Mouse (Mus musculus): ENCODE data around the gene Mecom. TPM values are rescaled to one million over a fixed set of nuclear protein-coding genes. Genes with fewer than 3 reads are reported as not detected.

Gene Mecom
- polyA plus RNA-seq, 1 experiment: 1.8 TPM

DNA sequence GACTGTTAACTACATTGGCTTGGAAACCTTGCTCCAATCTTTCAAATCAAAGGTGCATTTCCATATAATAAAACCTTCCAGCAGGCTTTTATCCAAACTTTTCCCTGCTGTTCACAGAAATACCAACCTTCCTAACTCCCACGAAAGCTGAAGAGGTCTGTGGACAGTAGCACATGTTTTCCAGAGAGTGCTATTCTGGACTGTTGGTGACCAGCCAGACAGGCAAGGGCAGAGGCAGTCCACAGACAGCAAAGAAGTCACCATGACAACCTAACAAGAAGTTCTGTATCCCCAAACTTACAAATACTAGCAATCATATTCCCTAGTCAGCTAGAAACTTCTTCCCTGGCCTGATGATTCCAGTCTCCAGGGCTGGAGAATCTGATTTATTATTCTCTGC lies 454.8 kb downstream of the Mecom start:
- H3K79me2 ChIP-seq (ENCODE audit: control insufficient read depth, insufficient read depth): no peaks in the 10 kb centered on the region
- peak overlapping the region; percentile 40 for H3K4me2 ChIP-seq (ENCODE audit: low read depth)
- no peak overlapping the region for H3ac ChIP-seq (ENCODE audit: control insufficient read depth, insufficient read length)
- H3K27me3 ChIP-seq (ENCODE audit: control insufficient read depth, insufficient read depth, insufficient read length): no peaks in the 10 kb centered on the region
- no peak overlapping the region for H3K4me3 ChIP-seq
- no peaks in the 10 kb centered on the region for H3K36me3 ChIP-seq (ENCODE audit: control insufficient read depth, insufficient read depth)
- TF ChIP-seq REST (IDR thresholded peaks at IDR 0.05; ENCODE audit: insufficient read depth, insufficient read length) (no peak), MYOD1 (IDR thresholded peaks at IDR 0.05; ENCODE audit: control insufficient read depth in 1 of 3, insufficient read length in 2 of 3, low read depth in 2 of 3) (no peak), POLR2AphosphoS2 (IDR thresholded peaks at IDR 0.05; ENCODE audit: insufficient read length, low read depth) (no peak), CEBPB (IDR thresholded peaks at IDR 0.05; ENCODE audit: insufficient read depth, poor library complexity, severe bottlenecking) (no peak), TCF3 (IDR thresholded peaks at IDR 0.05; ENCODE audit: insufficient read length, low read depth) (no peak), SRF (IDR thresholded peaks at IDR 0.05; ENCODE audit: control insufficient read depth, insufficient read length, low read depth) (no peak), MYOG (IDR thresholded peaks at IDR 0.05; ENCODE audit: control insufficient read depth in 1 of 3, insufficient read depth in 1 of 3, insufficient read length in 2 of 3, low read depth in 2 of 3) (no peak), POLR2A (IDR thresholded peaks at IDR 0.05; ENCODE audit: insufficient read length, low read depth) (no peak), USF1 (IDR thresholded peaks at IDR 0.05; ENCODE audit: low read depth) (no peak), E2F4 (IDR thresholded peaks at IDR 0.05; ENCODE audit: insufficient read depth) (no peak), MAX (IDR thresholded peaks at IDR 0.05; ENCODE audit: low read depth) (no peak), TCF12 (IDR thresholded peaks at IDR 0.05; ENCODE audit: insufficient read depth, poor library complexity, severe bottlenecking) (no peak)

DNA sequence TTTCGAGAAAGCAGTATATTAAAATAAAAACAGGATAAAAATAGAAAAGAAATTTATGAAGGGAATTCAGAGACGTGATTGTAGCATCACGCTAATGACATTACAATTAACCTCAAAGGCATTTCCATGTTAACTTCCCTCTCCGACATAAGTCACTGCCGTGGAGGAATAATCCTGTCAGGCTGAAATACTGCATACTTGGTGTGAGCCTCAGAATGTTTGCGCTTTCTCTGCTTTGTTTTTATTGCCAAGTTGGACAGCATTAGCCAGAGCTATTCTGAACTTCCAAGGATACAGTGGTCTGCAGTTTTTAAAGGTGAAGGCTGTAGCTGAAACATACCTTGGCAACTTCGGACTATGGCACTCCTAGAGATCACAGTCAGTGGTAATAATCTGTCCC lies 455.3 kb downstream of the Mecom start:
- Histone ChIP-seq H3K79me2 (ENCODE audit: control insufficient read depth, insufficient read depth) (no peaks in the 10 kb centered on the region), H3K4me2 (ENCODE audit: low read depth) (peak overlapping the region; percentile 40), H3K36me3 (ENCODE audit: control insufficient read depth, insufficient read depth) (no peaks in the 10 kb centered on the region), H3ac (ENCODE audit: control insufficient read depth, insufficient read length) (no peak overlapping the region), H3K4me3 (no peak overlapping the region), H3K27me3 (ENCODE audit: control insufficient read depth, insufficient read depth, insufficient read length) (no peaks in the 10 kb centered on the region)
- TF ChIP-seq SRF (IDR thresholded peaks at IDR 0.05; ENCODE audit: control insufficient read depth, insufficient read length, low read depth) (no peak), E2F4 (IDR thresholded peaks at IDR 0.05; ENCODE audit: insufficient read depth) (no peak)

DNA sequence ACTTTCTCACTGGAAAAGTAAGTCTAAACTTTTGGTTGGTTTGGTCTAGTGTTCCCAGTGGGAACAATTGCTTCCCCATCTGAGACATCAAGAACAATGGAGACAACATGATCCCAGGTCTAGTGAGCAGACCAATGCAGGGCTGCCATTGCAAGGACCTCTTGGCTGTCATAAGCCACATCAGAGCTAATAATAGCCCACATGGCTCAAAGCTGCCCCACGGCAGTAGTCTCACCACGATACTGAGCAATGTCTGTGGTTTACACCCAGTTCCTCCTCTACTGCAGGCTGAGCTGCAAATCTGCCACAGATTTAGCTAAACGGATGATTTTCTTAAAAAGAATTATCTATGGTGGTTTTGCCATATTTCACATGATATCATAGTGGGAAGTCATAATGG lies 455.9 kb downstream of the Mecom start:
- no peaks in the 10 kb centered on the region for H3K79me2 ChIP-seq (ENCODE audit: control insufficient read depth, insufficient read depth)
- no peaks in the 10 kb centered on the region for H3K36me3 ChIP-seq (ENCODE audit: control insufficient read depth, insufficient read depth)
- no peak overlapping the region for H3ac ChIP-seq (ENCODE audit: control insufficient read depth, insufficient read length)
- H3K27me3 ChIP-seq (ENCODE audit: control insufficient read depth, insufficient read depth, insufficient read length): no peaks in the 10 kb centered on the region
- H3K4me2 ChIP-seq (ENCODE audit: low read depth): peak overlapping the region; percentile 40
- no peak overlapping the region for H3K4me3 ChIP-seq
- TF ChIP-seq USF1 (IDR thresholded peaks at IDR 0.05; ENCODE audit: low read depth): no peak
- TF ChIP-seq CEBPB (IDR thresholded peaks at IDR 0.05; ENCODE audit: insufficient read depth, poor library complexity, severe bottlenecking): no peak
- TF ChIP-seq MYOD1 (IDR thresholded peaks at IDR 0.05; ENCODE audit: control insufficient read depth in 1 of 3, insufficient read length in 2 of 3, low read depth in 2 of 3): no peak
- TF ChIP-seq SRF (IDR thresholded peaks at IDR 0.05; ENCODE audit: control insufficient read depth, insufficient read length, low read depth): no peak
- no peak for TF ChIP-seq POLR2A (IDR thresholded peaks at IDR 0.05; ENCODE audit: insufficient read length, low read depth)
- TF ChIP-seq POLR2AphosphoS2 (IDR thresholded peaks at IDR 0.05; ENCODE audit: insufficient read length, low read depth): no peak
- no peak for TF ChIP-seq REST (IDR thresholded peaks at IDR 0.05; ENCODE audit: insufficient read depth, insufficient read length)
- TF ChIP-seq E2F4 (IDR thresholded peaks at IDR 0.05; ENCODE audit: insufficient read depth): no peak
- no peak for TF ChIP-seq MYOG (IDR thresholded peaks at IDR 0.05; ENCODE audit: control insufficient read depth in 1 of 3, insufficient read depth in 1 of 3, insufficient read length in 2 of 3, low read depth in 2 of 3)
- no peak for TF ChIP-seq TCF3 (IDR thresholded peaks at IDR 0.05; ENCODE audit: insufficient read length, low read depth)
- no peak for TF ChIP-seq TCF12 (IDR thresholded peaks at IDR 0.05; ENCODE audit: insufficient read depth, poor library complexity, severe bottlenecking)
- no peak for TF ChIP-seq MAX (IDR thresholded peaks at IDR 0.05; ENCODE audit: low read depth)

DNA sequence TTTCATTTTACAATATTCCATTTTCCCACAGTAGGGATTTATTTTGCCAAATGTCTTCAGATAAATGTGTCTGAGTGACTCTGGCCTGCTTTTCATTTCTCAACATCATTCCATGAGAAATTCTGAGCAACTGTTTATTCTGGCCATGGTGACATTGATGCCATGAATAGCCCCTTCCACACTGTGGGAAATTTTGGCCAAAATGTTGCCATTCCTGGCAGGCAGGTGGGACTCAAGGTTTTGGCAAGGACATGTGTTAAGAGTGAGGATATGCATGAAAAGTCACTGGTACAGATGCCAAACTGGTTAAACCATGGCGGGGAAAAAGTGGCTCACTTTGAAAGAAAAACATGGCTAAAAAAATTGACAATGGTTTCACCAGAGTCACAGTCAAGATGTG lies 456.4 kb downstream of the Mecom start:
- Histone ChIP-seq H3K79me2 (ENCODE audit: control insufficient read depth, insufficient read depth) (no peaks in the 10 kb centered on the region), H3K36me3 (ENCODE audit: control insufficient read depth, insufficient read depth) (no peaks in the 10 kb centered on the region), H3K4me3 (no peak overlapping the region), H3K27me3 (ENCODE audit: control insufficient read depth, insufficient read depth, insufficient read length) (no peaks in the 10 kb centered on the region), H3K4me2 (ENCODE audit: low read depth) (peak overlapping the region; percentile 40), H3ac (ENCODE audit: control insufficient read depth, insufficient read length) (no peak overlapping the region)
- TF ChIP-seq USF1 (IDR thresholded peaks at IDR 0.05; ENCODE audit: low read depth) (no peak), TCF3 (IDR thresholded peaks at IDR 0.05; ENCODE audit: insufficient read length, low read depth) (no peak), POLR2A (IDR thresholded peaks at IDR 0.05; ENCODE audit: insufficient read length, low read depth) (no peak), MYOD1 (IDR thresholded peaks at IDR 0.05; ENCODE audit: control insufficient read depth in 1 of 3, insufficient read length in 2 of 3, low read depth in 2 of 3) (no peak), CEBPB (IDR thresholded peaks at IDR 0.05; ENCODE audit: insufficient read depth, poor library complexity, severe bottlenecking) (no peak), TCF12 (IDR thresholded peaks at IDR 0.05; ENCODE audit: insufficient read depth, poor library complexity, severe bottlenecking) (no peak), REST (IDR thresholded peaks at IDR 0.05; ENCODE audit: insufficient read depth, insufficient read length) (no peak), MAX (IDR thresholded peaks at IDR 0.05; ENCODE audit: low read depth) (no peak), MYOG (IDR thresholded peaks at IDR 0.05; ENCODE audit: control insufficient read depth in 1 of 3, insufficient read depth in 1 of 3, insufficient read length in 2 of 3, low read depth in 2 of 3) (no peak), SRF (IDR thresholded peaks at IDR 0.05; ENCODE audit: control insufficient read depth, insufficient read length, low read depth) (no peak), E2F4 (IDR thresholded peaks at IDR 0.05; ENCODE audit: insufficient read depth) (no peak), POLR2AphosphoS2 (IDR thresholded peaks at IDR 0.05; ENCODE audit: insufficient read length, low read depth) (no peak)

DNA sequence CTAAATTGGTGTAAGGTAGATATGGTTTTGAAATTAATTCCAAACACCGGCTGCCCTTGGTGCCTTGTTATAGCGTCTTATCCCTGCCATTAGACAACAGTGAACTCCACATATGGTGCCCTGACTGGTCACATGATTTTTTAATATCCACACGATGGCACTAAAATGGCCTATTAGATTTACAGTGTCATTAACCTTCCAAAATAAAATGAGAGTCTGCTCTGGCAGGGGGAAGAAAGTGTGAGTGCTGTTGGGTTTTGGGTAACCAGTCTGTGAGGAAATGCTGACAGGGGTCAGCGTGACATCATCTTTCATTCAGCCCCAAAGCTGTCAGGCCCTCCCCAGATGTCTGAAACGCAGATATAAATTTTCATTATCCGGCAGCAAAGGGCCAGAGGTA lies 461.7 kb downstream of the Mecom start:
- H3ac ChIP-seq (ENCODE audit: control insufficient read depth, insufficient read length): no peak overlapping the region
- no peaks in the 10 kb centered on the region for H3K79me2 ChIP-seq (ENCODE audit: control insufficient read depth, insufficient read depth)
- no peak overlapping the region for H3K4me2 ChIP-seq (ENCODE audit: low read depth)
- no peak overlapping the region for H3K4me3 ChIP-seq
- no peak for TF ChIP-seq SRF (IDR thresholded peaks at IDR 0.05; ENCODE audit: control insufficient read depth, insufficient read length, low read depth)
- TF ChIP-seq TCF3 (IDR thresholded peaks at IDR 0.05; ENCODE audit: insufficient read length, low read depth): no peak
- TF ChIP-seq E2F4 (IDR thresholded peaks at IDR 0.05; ENCODE audit: insufficient read depth): no peak
- no peak for TF ChIP-seq POLR2AphosphoS2 (IDR thresholded peaks at IDR 0.05; ENCODE audit: insufficient read length, low read depth)
- no peak for TF ChIP-seq CEBPB (IDR thresholded peaks at IDR 0.05; ENCODE audit: insufficient read depth, poor library complexity, severe bottlenecking)
- no peak for TF ChIP-seq POLR2A (IDR thresholded peaks at IDR 0.05; ENCODE audit: insufficient read length, low read depth)
- TF ChIP-seq USF1 (IDR thresholded peaks at IDR 0.05; ENCODE audit: low read depth): no peak
- no peak for TF ChIP-seq MYOD1 (IDR thresholded peaks at IDR 0.05; ENCODE audit: control insufficient read depth in 1 of 3, insufficient read length in 2 of 3, low read depth in 2 of 3)
- no peak for TF ChIP-seq MYOG (IDR thresholded peaks at IDR 0.05; ENCODE audit: control insufficient read depth in 1 of 3, insufficient read depth in 1 of 3, insufficient read length in 2 of 3, low read depth in 2 of 3)
- no peak for TF ChIP-seq REST (IDR thresholded peaks at IDR 0.05; ENCODE audit: insufficient read depth, insufficient read length)
- TF ChIP-seq TCF12 (IDR thresholded peaks at IDR 0.05; ENCODE audit: insufficient read depth, poor library complexity, severe bottlenecking): no peak
- no peak for TF ChIP-seq MAX (IDR thresholded peaks at IDR 0.05; ENCODE audit: low read depth)
- no peaks in the 10 kb centered on the region for H3K36me3 ChIP-seq (ENCODE audit: control insufficient read depth, insufficient read depth)
- H3K27me3 ChIP-seq (ENCODE audit: control insufficient read depth, insufficient read depth, insufficient read length): no peaks in the 10 kb centered on the region
